Mouse (Mus musculus): ENCODE results near the gene Olfr1028.

Olfr1028 gene

GRCm38 (mm10) chr2:85950137-85950536, at the start of gene Olfr1028:
Gene Olfr1028 (plus strand): TSS chr2:85950437.
- no peak for DNase-seq (ENCODE audit: low spot score in 2 of 2)

GRCm38 (mm10) chr2:85904952-85905351, 45.3 kb upstream of the Olfr1028 start, which contains the start of gene Olfr1024:
Gene Olfr1024 (minus strand): TSS chr2:85905052.
- DNase-seq (ENCODE audit: low spot score in 2 of 2) = no peak

GRCm38 (mm10) chr2:85913197-85913596, 37.0 kb upstream of the Olfr1028 start:
- DNase-seq (ENCODE audit: low spot score in 2 of 2) = no peak

- no peak for DNase-seq (ENCODE audit: low spot score in 2 of 2)
Observed at GRCm38 (mm10) chr2:85914893-85915292, 35.3 kb upstream of the Olfr1028 start, which contains the start of gene Olfr1025-ps1. Gene Olfr1025-ps1 (plus strand): TSS chr2:85915193.

GRCm38 (mm10) chr2:85921258-85921657, 29.0 kb upstream of the Olfr1028 start, which contains the start of gene Olfr1026:
Gene Olfr1026 (plus strand): TSS chr2:85921558.
- no peak for DNase-seq (ENCODE audit: low spot score in 2 of 2)

- no peak for DNase-seq (ENCODE audit: low spot score in 2 of 2)
Observed at GRCm38 (mm10) chr2:85973595-85973994, 23.4 kb downstream of the Olfr1028 start, which contains the start of gene Olfr1029. Gene Olfr1029 (plus strand): TSS chr2:85973895.

GRCm38 (mm10) chr2:85978976-85979375, 28.7 kb downstream of the Olfr1028 start, which contains the start of gene Olfr1030:
Gene Olfr1030 (plus strand): TSS chr2:85979276.
- DNase-seq (ENCODE audit: low spot score in 2 of 2) = no peak

- no peak for DNase-seq (ENCODE audit: low spot score in 2 of 2)
Observed at GRCm38 (mm10) chr2:85990004-85990403, 39.8 kb downstream of the Olfr1028 start, which contains the start of gene Olfr1031. Gene Olfr1031 (plus strand): TSS chr2:85990304.

All from spleen, postnatal 14 days (tissue).